Mouse (Mus musculus) left cerebral cortex, adult 2 months (tissue): ENCODE measurements around the gene Hivep3. TPM values are rescaled to one million over a fixed set of nuclear protein-coding genes. Genes with fewer than 3 reads are reported as not detected.
A peak's percentile ranks its signal among the peaks of the same experiment; 100 is the strongest.

Source experiments
- DNase-seq, 2 experiments: peaks; one replicate each; pipeline ENCODE4 v3.0.0; 2021 to 2022; ENCODE audit warnings: low spot score in 2 of 2, mixed read lengths in 1 of 2; ENCODE audit errors: extremely low spot score in 1 of 2
- H3K27ac ChIP-seq: fragments of 200-600 bp; 2 replicates; pipeline ENCODE4 v1.8.1; 2022
- H3K4me3 ChIP-seq: fragments of 200-600 bp; 2 replicates; pipeline ENCODE4 v1.8.1; 2022
- CTCF ChIP-seq: fragments of 200-600 bp; IDR thresholded peaks from 2 replicates; pipeline ENCODE4 v1.8.1; 2022; ENCODE audit warnings: antibody characterized with exemption, mild to moderate bottlenecking, moderate library complexity
- intact Hi-C: fragments of 180-260 bp; cut with DNase I; formaldehyde crosslinking; loops from one replicate; pipeline ENCODE4 v1.15.1; 2025
- total RNA-seq, 2 experiments: library from RNA; stranded (reverse); gene quantifications; 2 replicates each; pipeline ENCODE4 v1.2.3; 2021

The Hivep3 gene
- total RNA-seq, 2 experiments from 2014 or later: 65.8 to 87.4 TPM

DNA sequence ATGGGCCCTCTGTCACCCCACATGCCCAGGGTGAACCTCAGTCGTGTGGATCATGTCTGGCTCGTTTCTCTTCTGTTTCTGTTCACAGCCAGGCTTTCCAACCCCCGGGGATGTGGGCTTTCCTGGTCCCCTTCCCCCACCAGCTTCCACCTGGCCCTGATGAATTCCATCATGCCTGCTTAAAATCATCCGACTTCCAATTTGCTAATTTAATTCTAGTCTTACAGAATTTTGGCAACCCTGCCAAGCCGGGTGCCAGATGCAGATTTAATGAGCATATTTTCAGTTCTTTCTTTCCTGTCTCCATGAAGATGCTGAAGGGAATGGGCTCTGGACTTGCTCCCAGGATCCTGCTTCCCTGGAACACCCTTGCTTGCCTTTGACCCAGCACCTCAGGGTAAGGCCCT is 311.6 kb downstream of the Hivep3 start:
- DNase-seq: peak; percentile 60 to 66
- no peak overlapping the region for H3K4me3 ChIP-seq
- intact Hi-C loops: no loop called here
- peak overlapping the region; percentile 85 for H3K27ac ChIP-seq
- TF ChIP-seq CTCF: no peak

DNA sequence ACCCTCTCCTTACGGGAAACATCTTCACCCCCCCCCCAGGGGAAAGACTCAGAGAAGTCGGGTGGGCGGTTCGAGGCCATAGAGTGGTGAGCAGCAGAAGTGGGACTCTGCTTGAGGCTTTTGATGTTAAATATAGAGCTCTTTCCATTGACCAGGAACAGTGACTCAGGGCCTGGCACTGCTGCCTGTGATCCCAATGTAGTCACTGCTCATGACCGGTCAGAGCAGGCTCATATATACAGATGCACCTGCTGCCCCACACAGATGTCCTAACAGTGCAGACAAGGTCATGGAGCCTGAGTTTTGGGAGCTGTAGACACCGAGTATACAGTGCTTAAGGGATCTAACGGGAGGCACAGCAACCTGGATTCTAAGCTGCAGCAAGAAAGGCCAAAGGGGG is 312.3 kb downstream of the Hivep3 start:
- intact Hi-C loops: no loop called here
- no peak overlapping the region for H3K4me3 ChIP-seq
- no peak for DNase-seq
- peak overlapping the region; percentile 85 for H3K27ac ChIP-seq
- TF ChIP-seq CTCF: no peak

DNA sequence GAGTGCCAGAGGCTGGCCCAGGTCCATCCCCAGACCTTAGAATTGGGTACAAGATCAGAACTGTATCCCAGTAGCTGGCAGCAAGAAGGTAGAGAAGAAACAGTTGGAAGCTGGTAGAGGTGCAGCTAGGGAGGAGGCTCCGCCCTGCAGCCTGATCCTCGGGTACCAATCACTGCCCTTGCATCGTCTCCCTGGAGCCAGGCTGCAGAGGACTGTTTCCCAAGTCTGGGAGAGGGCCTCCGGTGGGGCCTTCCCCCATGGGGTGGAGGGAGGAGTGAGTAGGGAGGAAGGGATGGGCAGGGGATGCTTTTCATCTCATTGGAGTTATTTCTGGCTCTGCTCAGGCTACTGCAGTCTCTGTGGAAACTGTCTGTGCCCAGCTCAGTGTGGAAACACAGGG is 313.5 kb downstream of the Hivep3 start:
- no peak for DNase-seq
- H3K27ac ChIP-seq: peak overlapping the region; percentile 85
- no peak for TF ChIP-seq CTCF
- H3K4me3 ChIP-seq: no peak overlapping the region
- intact Hi-C loops: no loop called here

DNA sequence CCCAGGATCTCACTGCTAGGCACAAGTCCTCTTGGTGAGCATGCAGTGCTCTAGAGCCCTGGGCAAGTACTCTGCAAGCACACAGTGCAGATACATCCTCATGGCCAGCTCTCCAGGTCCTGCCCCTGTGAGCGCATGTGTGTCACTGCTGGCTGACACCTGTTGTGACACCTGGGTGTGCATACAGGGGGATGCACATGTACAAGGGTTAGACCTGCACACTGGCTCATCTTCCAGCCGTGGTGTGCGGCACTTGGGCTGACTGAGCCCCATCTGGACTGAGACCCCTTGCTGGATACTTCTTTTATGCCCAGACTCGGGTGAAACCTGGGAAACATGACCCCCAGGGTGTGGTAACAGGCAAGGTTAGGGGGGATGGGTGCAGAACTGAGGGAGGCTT is 314.7 kb downstream of the Hivep3 start:
- H3K27ac ChIP-seq: no peak overlapping the region
- no peak overlapping the region for H3K4me3 ChIP-seq
- no peak for TF ChIP-seq CTCF
- intact Hi-C loops: no loop called here
- no peak for DNase-seq

DNA sequence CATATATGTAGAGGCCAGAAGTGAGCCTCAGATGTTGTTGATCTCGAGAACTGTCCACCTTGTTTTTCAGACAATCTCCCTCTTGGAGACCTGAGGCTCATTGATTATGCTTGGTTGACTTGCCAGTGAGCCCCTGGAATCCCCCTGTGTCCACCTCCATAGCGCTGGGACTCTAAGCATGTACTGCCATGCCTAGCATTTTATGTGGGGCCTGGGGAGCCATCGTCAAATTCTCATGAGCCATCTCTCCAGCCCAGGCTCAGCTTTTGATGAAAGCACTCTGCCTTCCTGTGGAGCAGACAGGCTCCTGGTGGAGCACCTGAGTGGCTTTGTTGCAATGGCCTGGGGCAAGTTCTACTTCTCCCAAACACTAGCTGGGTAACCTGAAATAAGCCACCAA is 316.3 kb downstream of the Hivep3 start:
- Histone ChIP-seq H3K27ac (no peak overlapping the region), H3K4me3 (no peak overlapping the region)
- no peak for TF ChIP-seq CTCF
- no peak for DNase-seq
- intact Hi-C loops: no loop called here

DNA sequence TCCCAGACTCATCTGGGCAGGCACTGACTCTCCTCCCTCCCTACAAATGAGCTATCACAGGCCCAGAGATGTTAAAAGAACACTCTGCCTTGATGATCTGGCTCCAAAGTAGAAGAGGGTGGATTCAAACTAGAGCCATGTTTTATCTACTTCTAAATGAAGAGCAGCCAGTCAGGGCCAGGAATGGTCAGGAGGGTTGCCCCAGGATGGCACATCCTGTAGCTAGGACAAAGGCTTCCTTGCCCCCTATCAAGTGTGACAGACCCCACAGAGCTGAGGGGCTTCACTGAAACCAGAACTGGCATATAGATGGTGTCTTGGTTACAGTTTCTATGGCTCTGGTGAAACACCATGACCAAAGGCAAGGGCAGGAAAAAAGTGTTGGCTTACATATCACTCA is 318.9 kb downstream of the Hivep3 start:
- no peak for TF ChIP-seq CTCF
- no peak overlapping the region for H3K27ac ChIP-seq
- DNase-seq: no peak
- intact Hi-C loops: no loop called here
- no peak overlapping the region for H3K4me3 ChIP-seq

DNA sequence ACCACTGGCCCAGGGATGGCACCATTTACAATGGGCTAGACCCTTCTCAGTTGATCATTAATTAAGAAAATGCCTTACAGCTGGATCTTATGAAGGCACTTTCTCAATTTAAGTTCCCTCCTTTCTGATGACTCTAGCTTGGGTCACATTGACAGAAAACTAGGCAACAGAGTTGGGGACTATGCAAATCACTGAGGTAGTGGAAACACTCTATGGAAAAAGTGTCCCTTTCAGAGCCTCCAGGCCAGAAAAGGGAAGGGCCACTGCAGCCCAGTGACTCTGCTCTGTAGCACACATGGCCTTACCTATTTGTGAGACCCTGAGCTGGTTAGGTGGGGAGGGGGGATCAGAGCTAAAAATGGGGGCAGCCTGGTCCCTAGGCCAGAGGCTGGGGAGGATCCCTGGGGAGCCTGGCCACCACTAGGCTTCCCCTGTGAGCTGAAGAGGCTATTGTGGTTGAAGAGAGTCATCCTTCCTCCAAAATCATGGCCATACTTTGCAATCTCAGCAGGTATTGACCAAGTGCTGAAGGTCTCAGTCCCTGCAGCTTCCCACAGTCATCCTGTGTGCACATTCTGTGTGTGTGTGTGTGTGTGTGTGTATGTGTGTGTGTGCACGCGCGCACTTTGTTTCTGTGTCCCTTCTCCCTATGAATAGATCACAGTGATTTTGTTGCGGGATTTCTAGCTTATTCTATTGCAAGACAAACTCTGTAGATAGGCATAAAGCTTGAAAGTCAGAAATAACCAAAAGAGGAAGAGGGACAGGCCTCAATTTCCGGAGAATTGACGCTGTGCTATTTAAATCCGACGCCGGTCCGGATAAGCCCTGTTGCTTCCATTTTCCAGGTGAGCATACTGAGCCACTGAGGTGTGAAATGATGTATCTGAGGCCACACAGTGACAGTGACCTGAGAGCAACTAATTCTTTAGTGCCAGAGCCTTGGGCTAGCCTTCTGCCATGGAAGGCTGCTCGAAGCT is 319.7 kb downstream of the Hivep3 start:
- Histone ChIP-seq H3K4me3 (no peak overlapping the region), H3K27ac (no peak overlapping the region)
- intact Hi-C loops: no loop called here
- DNase-seq: no peak
- TF ChIP-seq CTCF: no peak

DNA sequence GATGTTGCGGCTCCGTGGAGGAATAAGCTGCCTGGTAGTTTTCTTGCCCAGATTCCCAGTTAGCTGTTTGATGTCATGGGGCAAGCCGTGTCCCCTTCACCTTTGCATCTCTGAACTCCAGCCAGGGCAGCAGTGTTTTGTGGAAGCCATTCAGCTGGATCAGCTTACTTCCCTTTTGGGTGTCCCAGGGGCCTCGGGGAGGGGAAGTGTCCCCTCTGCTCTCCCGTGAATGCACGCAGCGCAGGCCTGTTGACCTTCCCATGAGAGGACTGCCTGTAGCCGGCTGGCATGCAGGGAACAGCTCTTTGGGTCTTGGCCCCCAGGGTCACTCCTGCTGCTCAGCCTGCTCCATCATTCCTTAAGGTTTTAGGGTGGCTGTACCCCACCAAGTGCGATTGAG is 320.6 kb downstream of the Hivep3 start:
- DNase-seq: no peak
- no peak overlapping the region for H3K27ac ChIP-seq
- intact Hi-C loops: no loop called here
- no peak for TF ChIP-seq CTCF
- no peak overlapping the region for H3K4me3 ChIP-seq

DNA sequence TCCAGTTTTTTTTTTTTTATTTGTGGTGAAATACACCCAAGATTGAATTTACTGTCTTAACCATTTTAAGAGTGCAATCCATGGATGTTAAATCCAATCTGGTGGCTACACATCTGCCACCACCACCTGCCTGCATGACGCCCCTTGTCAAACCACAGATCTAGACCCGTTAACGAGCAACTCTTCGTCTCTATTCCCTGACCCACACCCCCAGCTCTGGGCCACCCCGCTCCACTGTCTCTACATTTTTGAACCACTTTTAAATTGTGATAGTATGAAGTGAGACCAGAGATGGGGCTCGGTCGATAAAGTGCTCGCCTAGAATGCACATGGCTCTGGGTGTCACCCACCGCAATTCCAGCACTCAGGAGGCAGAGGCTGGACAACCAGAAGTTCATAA is 322.9 kb downstream of the Hivep3 start:
- no peak overlapping the region for H3K4me3 ChIP-seq
- TF ChIP-seq CTCF: no peak
- H3K27ac ChIP-seq: no peak overlapping the region
- intact Hi-C loops: no loop called here
- no peak for DNase-seq

DNA sequence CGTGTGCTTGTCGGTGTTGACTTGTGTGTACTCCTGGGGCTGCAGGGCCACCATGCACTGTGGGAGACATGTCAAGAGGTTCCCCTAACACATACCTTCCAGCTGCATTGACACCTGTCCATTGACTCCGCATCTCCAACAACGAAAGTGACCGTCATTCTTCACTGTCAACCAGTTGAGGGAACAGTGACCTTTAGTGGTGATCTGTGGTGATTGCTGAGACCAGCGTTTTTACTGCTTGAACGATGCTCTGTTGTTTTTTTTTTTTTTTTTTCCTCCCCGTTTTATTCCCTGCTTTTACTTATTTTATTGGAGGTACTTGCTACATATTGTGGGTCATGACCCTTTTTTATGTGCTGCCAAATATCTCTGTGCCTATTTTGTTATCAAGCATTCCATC is 323.9 kb downstream of the Hivep3 start:
- Histone ChIP-seq H3K4me3 (no peak overlapping the region), H3K27ac (no peak overlapping the region)
- intact Hi-C loops: no loop called here
- DNase-seq: no peak
- no peak for TF ChIP-seq CTCF

DNA sequence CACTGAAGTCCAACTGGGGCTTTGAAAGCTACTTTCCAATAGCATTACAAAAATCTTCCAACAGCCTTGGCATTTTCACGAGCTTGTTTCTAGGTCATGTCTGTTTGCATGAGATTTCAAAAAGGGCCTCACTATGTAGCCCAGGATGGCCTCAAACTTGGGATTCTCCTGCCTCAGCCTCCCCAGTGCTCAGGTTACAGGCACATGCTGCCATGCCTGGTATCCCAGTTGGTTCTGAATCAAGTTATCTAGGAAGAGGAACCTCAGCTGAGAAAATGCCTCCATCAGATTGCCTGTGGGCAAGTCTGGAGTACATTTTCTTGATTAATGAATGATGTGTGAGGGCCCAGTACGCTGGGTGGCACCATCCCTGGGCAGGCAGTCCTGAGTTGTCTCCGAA is 324.6 kb downstream of the Hivep3 start:
- intact Hi-C loops: no loop called here
- Histone ChIP-seq H3K27ac (no peak overlapping the region), H3K4me3 (no peak overlapping the region)
- TF ChIP-seq CTCF: no peak
- no peak for DNase-seq

DNA sequence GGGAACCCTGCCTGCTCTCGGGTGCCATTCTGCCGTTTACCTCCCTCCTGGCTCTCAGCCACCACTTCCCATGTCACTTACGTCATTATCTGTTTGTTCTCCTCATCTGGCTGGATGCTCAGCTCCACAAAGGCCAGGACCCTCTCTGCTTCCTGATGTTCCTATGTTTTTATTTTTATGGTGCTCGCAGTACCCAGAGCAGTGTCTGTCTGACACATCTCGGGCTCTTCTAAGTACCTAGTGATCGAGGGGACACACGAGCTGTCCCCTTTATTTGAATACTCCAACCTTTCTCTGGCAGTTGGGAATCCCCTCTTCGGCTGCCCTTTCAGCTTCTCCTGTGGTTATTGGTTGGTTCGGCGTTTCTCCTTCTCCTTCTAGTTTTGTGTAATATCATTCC is 325.2 kb downstream of the Hivep3 start:
- H3K27ac ChIP-seq: no peak overlapping the region; the same call in 1 of the 2 replicates
- intact Hi-C loops: no loop called here
- TF ChIP-seq CTCF: no peak
- no peak for DNase-seq
- H3K4me3 ChIP-seq: no peak overlapping the region

DNA sequence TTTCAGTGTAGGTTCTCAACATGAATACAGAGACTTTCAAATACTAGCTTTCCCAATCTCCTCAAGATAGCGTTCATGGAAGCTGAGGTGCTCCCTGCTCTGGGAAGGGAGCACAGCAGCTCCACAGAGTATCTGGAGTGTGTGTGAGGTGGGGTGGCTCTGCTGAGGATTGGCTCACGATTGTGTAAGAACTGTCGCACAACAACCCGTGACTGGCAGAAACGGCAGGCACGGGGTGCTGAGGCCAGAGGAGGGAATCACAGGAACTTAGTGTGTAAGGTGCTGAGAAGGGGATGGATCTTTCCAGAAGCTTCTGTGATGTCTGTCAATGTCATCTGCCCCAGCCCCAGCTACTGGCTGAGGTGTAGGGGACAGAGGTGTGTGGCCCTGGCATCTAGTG is 328.1 kb downstream of the Hivep3 start:
- intact Hi-C loops: no loop called here
- H3K27ac ChIP-seq: no peak overlapping the region
- TF ChIP-seq CTCF: no peak
- H3K4me3 ChIP-seq: no peak overlapping the region
- DNase-seq: no peak
